Mouse (Mus musculus): ENCODE data around the gene Olfr814. TPM values are rescaled to one million over a fixed set of nuclear protein-coding genes. Genes with fewer than 3 reads are reported as not detected.

Gene Olfr814
- total and polyA plus RNA-seq, 3 experiments = 0.05 TPM; not detected in 2

GRCm38 (mm10) chr10:129845994-129846393, 33.7 kb downstream of the Olfr814 start, which contains the start of gene Olfr812:
Gene Olfr812 (minus strand): TSS chr10:129846094.
- no peak for ATAC-seq (ENCODE audit: extremely low read depth, insufficient number of reproducible peaks, low FRiP score, poor library complexity, severe bottlenecking)
- Histone ChIP-seq H3K36me3 (replicated peaks) (no peaks in the 10 kb centered on the region), H3K4me1 (ENCODE audit: insufficient read depth, low read depth, low read length) (no peaks in the 10 kb centered on the region), H3K9me3 (replicated peaks) (no peaks in the 10 kb centered on the region), H3K4me3 (ENCODE audit: low read depth, low read length) (no peak within 1 kb of the TSS), H3K27me3 (ENCODE audit: insufficient read depth, low read length) (no peaks in the 10 kb centered on the region)
- TF ChIP-seq POLR2AphosphoS5 (IDR thresholded peaks at IDR 0.05; ENCODE audit: insufficient replicate concordance, low read depth, low read length) (no peak), GATA2 (IDR thresholded peaks at IDR 0.05; ENCODE audit: borderline replicate concordance, low read depth, low read length) (no peak), GATA1 (IDR thresholded peaks at IDR 0.05; ENCODE audit: borderline replicate concordance, low read length) (no peak), TAL1 (conservative IDR thresholded peaks at IDR 0.05; ENCODE audit: low read depth, low read length) (no peak), CTCF (IDR thresholded peaks at IDR 0.05; ENCODE audit: low read depth, low read length) (no peak)
- no peak for DNase-seq (ENCODE audit: low spot score)

Other genes starting within 250 kb of the Olfr814 start
Only the 20 nearest of the 25 such genes appear.
- not detected in 2 replicates for gene Olfr803, start 185.6 kb downstream of the Olfr814 start, total RNA-seq (2014; fragmentation: Nextera tagmentation)
- gene Olfr803, start 185.6 kb downstream of the Olfr814 start, total RNA-seq (2017) = 0.05 TPM in 1 of 2 replicates, not detected in the other
- not detected in 2 replicates for gene Olfr803, start 185.6 kb downstream of the Olfr814 start, polyA plus RNA-seq (2012)
- gene Olfr804, start 176.6 kb downstream of the Olfr814 start, total RNA-seq (2014; fragmentation: Nextera tagmentation) = not detected in 2 replicates
- gene Olfr804, start 176.6 kb downstream of the Olfr814 start, total RNA-seq (2017) = under 0.01 and 0.22 TPM in 2 replicates
- gene Olfr804, start 176.6 kb downstream of the Olfr814 start, polyA plus RNA-seq (2012) = not detected in 2 replicates
- gene Olfr805, start 150.5 kb downstream of the Olfr814 start, total RNA-seq (2014; fragmentation: Nextera tagmentation) = not detected in 2 replicates
- 0.06 and 0.16 TPM in 2 replicates for gene Olfr805, start 150.5 kb downstream of the Olfr814 start, total RNA-seq (2017)
- not detected in 2 replicates for gene Olfr805, start 150.5 kb downstream of the Olfr814 start, polyA plus RNA-seq (2012)
- gene Olfr806, start 137.9 kb downstream of the Olfr814 start, total RNA-seq (2014; fragmentation: Nextera tagmentation) = not detected in 2 replicates
- gene Olfr806, start 137.9 kb downstream of the Olfr814 start, total RNA-seq (2017) = 0.05 and 0.06 TPM in 2 replicates
- not detected in 2 replicates for gene Olfr806, start 137.9 kb downstream of the Olfr814 start, polyA plus RNA-seq (2012)
- gene Olfr807, start 122.1 kb downstream of the Olfr814 start, total RNA-seq (2014; fragmentation: Nextera tagmentation) = not detected in 2 replicates
- gene Olfr807, start 122.1 kb downstream of the Olfr814 start, total RNA-seq (2017) = 0.23 TPM in 1 of 2 replicates, not detected in the other
- not detected in 2 replicates for gene Olfr807, start 122.1 kb downstream of the Olfr814 start, polyA plus RNA-seq (2012)
- not detected in 2 replicates for gene Olfr808, start 114.4 kb downstream of the Olfr814 start, total RNA-seq (2014; fragmentation: Nextera tagmentation)
- 0.12 and 0.22 TPM in 2 replicates for gene Olfr808, start 114.4 kb downstream of the Olfr814 start, total RNA-seq (2017)
- not detected in 2 replicates for gene Olfr808, start 114.4 kb downstream of the Olfr814 start, polyA plus RNA-seq (2012)
- gene Olfr809, start 105.2 kb downstream of the Olfr814 start, total RNA-seq (2014; fragmentation: Nextera tagmentation) = not detected in 2 replicates
- 0.27 TPM in 1 of 2 replicates, not detected in the other for gene Olfr809, start 105.2 kb downstream of the Olfr814 start, total RNA-seq (2017)
- gene Olfr809, start 105.2 kb downstream of the Olfr814 start, polyA plus RNA-seq (2012) = not detected in 2 replicates
- not detected in 2 replicates for gene Olfr810, start 84.9 kb downstream of the Olfr814 start, total RNA-seq (2014; fragmentation: Nextera tagmentation)
- 0.05 and 0.06 TPM in 2 replicates for gene Olfr810, start 84.9 kb downstream of the Olfr814 start, total RNA-seq (2017)
- not detected in 2 replicates for gene Olfr810, start 84.9 kb downstream of the Olfr814 start, polyA plus RNA-seq (2012)
- gene Olfr811, start 75.5 kb downstream of the Olfr814 start, total RNA-seq (2014; fragmentation: Nextera tagmentation) = not detected in 2 replicates
- 0.12 and 0.16 TPM in 2 replicates for gene Olfr811, start 75.5 kb downstream of the Olfr814 start, total RNA-seq (2017)
- not detected in 2 replicates for gene Olfr811, start 75.5 kb downstream of the Olfr814 start, polyA plus RNA-seq (2012)
- not detected in 2 replicates for gene Olfr812, start 33.8 kb downstream of the Olfr814 start, total RNA-seq (2014; fragmentation: Nextera tagmentation)
- gene Olfr812, start 33.8 kb downstream of the Olfr814 start, total RNA-seq (2017) = not detected in 2 replicates
- gene Olfr812, start 33.8 kb downstream of the Olfr814 start, polyA plus RNA-seq (2012) = not detected in 2 replicates
- gene Olfr813, start 24.5 kb downstream of the Olfr814 start, total RNA-seq (2014; fragmentation: Nextera tagmentation) = not detected in 2 replicates
- gene Olfr813, start 24.5 kb downstream of the Olfr814 start, total RNA-seq (2017) = 0.22 and 0.35 TPM in 2 replicates
- not detected in 2 replicates for gene Olfr813, start 24.5 kb downstream of the Olfr814 start, polyA plus RNA-seq (2012)
- gene Olfr815, start 26.0 kb upstream of the Olfr814 start, total RNA-seq (2014; fragmentation: Nextera tagmentation) = not detected in 2 replicates
- not detected in 2 replicates for gene Olfr815, start 26.0 kb upstream of the Olfr814 start, total RNA-seq (2017)
- gene Olfr815, start 26.0 kb upstream of the Olfr814 start, polyA plus RNA-seq (2012) = 0.07 TPM in 1 of 2 replicates, not detected in the other
- gene Olfr816, start 35.7 kb upstream of the Olfr814 start, total RNA-seq (2014; fragmentation: Nextera tagmentation) = not detected in 2 replicates
- gene Olfr816, start 35.7 kb upstream of the Olfr814 start, total RNA-seq (2017) = 0.17 TPM in 1 of 2 replicates, not detected in the other
- not detected in 2 replicates for gene Olfr816, start 35.7 kb upstream of the Olfr814 start, polyA plus RNA-seq (2012)
- not detected in 2 replicates for gene Olfr818, start 69.2 kb upstream of the Olfr814 start, total RNA-seq (2014; fragmentation: Nextera tagmentation)
- 0.29 TPM in 1 of 2 replicates, not detected in the other for gene Olfr818, start 69.2 kb upstream of the Olfr814 start, total RNA-seq (2017)
- not detected in 2 replicates for gene Olfr818, start 69.2 kb upstream of the Olfr814 start, polyA plus RNA-seq (2012)
- gene Olfr819, start 87.4 kb upstream of the Olfr814 start, total RNA-seq (2014; fragmentation: Nextera tagmentation) = not detected in 2 replicates
- gene Olfr819, start 87.4 kb upstream of the Olfr814 start, total RNA-seq (2017) = 0.12 and 0.16 TPM in 2 replicates
- not detected in 2 replicates for gene Olfr819, start 87.4 kb upstream of the Olfr814 start, polyA plus RNA-seq (2012)
- gene Olfr247, start 96.3 kb upstream of the Olfr814 start, total RNA-seq (2014; fragmentation: Nextera tagmentation) = not detected in 2 replicates
- gene Olfr247, start 96.3 kb upstream of the Olfr814 start, total RNA-seq (2017) = not detected in 2 replicates
- not detected in 2 replicates for gene Olfr247, start 96.3 kb upstream of the Olfr814 start, polyA plus RNA-seq (2012)
- gene Gm10310, start 105.2 kb upstream of the Olfr814 start, total RNA-seq (2014; fragmentation: Nextera tagmentation) = not detected in 2 replicates
- 0.12 and 0.22 TPM in 2 replicates for gene Gm10310, start 105.2 kb upstream of the Olfr814 start, total RNA-seq (2017)
- gene Gm10310, start 105.2 kb upstream of the Olfr814 start, polyA plus RNA-seq (2012) = not detected in 2 replicates
- not detected in 2 replicates for gene Olfr820, start 132.8 kb upstream of the Olfr814 start, total RNA-seq (2014; fragmentation: Nextera tagmentation)
- 0.27 TPM in 1 of 2 replicates, not detected in the other for gene Olfr820, start 132.8 kb upstream of the Olfr814 start, total RNA-seq (2017)
- not detected in 2 replicates for gene Olfr820, start 132.8 kb upstream of the Olfr814 start, polyA plus RNA-seq (2012)
- gene Olfr821, start 150.5 kb upstream of the Olfr814 start, total RNA-seq (2014; fragmentation: Nextera tagmentation) = not detected in 2 replicates
- gene Olfr821, start 150.5 kb upstream of the Olfr814 start, total RNA-seq (2017) = not detected in 2 replicates
- gene Olfr821, start 150.5 kb upstream of the Olfr814 start, polyA plus RNA-seq (2012) = not detected in 2 replicates
- gene Olfr822, start 191.4 kb upstream of the Olfr814 start, total RNA-seq (2014; fragmentation: Nextera tagmentation) = not detected in 2 replicates
- gene Olfr822, start 191.4 kb upstream of the Olfr814 start, total RNA-seq (2017) = 0.06 and 0.11 TPM in 2 replicates
- not detected in 2 replicates for gene Olfr822, start 191.4 kb upstream of the Olfr814 start, polyA plus RNA-seq (2012)